Mouse (Mus musculus): ENCODE measurements around the gene Coro7. TPM values are rescaled to one million over a fixed set of nuclear protein-coding genes. Genes with fewer than 3 reads are reported as not detected.

Gene Coro7
- total RNA-seq, 2 experiments from 2014 or later: 78.6 to 96.5 TPM

- DNase-seq (ENCODE audit: extremely low spot score in 1 of 2, low spot score in 1 of 2): no peak
Measured at GRCm38 (mm10) chr16:4650161-4650560, 29.4 kb downstream of the Coro7 start.

DNA sequence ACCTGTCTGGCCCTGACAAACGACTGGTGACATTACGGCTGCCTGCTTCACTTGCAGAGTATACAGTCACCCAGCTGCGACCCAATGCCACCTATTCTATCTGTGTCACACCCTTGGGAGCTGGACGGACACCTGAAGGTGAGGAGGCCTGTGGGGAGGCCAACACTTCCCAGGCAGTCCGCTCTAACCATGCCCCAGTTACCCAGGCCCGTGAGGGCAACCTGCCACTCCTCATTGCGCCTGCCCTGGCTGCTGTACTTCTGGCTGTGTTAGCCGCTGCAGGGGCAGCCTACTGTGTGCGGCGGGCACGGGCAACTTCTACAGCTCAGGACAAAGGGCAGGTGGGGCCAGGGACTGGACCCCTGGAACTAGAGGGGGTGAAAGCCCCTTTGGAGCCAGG lies 29.9 kb downstream of the Coro7 start:
- DNase-seq (ENCODE audit: extremely low spot score in 1 of 2, low spot score in 1 of 2): no peak

- no peak for DNase-seq (ENCODE audit: extremely low spot score in 1 of 2, low spot score in 1 of 2)
Measured at GRCm38 (mm10) chr16:4649211-4649610, 30.4 kb downstream of the Coro7 start.

DNA sequence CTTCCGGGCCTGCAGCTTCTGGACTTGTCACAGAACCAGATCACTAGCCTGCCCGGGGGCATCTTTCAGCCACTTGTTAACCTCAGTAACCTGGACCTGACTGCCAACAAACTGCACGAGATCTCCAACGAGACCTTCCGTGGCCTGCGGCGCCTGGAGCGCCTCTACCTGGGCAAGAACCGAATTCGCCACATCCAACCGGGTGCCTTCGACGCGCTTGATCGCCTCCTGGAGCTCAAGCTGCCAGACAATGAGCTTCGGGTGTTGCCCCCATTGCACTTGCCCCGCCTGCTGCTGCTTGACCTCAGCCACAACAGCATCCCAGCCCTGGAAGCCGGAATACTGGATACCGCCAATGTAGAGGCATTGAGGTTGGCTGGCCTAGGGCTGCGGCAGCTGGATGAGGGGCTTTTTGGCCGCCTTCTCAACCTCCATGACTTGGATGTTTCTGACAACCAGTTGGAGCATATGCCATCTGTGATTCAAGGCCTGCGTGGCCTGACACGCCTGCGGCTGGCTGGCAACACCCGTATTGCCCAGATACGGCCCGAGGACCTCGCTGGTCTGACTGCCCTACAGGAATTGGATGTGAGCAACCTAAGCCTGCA lies 31.1 kb downstream of the Coro7 start:
- no peak for DNase-seq (ENCODE audit: extremely low spot score in 1 of 2, low spot score in 1 of 2)

DNA sequence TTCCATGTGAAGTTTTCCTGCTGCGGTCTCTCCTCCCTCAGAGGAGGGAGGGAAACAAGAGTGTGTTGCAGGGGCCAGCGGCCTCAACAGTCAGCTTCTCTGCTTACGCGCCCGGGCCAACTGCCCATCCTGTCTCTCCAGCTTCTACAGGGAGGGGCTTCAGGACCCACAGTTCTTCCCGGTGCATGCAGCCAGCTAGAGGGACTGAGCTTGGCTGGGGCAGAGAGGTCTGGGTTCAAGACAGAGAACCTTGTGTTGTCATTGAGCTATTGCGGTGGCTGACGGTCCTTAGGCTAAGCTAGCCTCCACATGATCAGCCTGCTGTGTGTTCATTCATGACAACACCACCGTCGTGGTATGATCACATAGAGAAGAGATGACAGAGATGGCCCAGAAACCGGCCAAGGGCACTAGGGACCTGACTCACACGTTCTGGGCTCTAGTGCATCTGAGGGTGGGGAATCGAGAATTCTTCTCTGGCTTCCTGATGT lies 31.9 kb downstream of the Coro7 start:
- no peak for DNase-seq (ENCODE audit: extremely low spot score in 1 of 2, low spot score in 1 of 2)

DNA sequence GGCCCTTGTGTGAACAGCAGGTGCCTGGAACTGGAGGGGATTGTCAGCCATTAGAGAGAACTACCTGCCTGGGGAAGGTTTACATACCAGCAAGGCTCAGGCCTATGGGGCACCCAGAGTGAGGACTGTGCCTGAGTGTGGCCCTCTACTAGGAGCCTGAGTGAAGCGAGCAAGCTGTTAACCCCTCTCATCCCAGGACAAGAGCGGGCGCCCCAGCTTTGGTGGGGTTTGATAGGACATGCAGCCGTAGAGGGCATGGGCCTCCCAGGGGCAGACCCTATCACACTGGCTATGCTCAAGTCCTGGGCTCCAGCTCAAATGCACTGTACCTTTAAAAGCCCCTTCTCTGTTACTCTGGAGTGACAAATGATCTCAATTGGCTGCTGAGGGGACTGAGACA lies 32.7 kb downstream of the Coro7 start:
- DNase-seq (ENCODE audit: extremely low spot score in 1 of 2, low spot score in 1 of 2): no peak

GRCm38 (mm10) chr16:4645867-4646266 lies 33.7 kb downstream of the Coro7 start:
- DNase-seq (ENCODE audit: extremely low spot score in 1 of 2, low spot score in 1 of 2): no peak

DNA sequence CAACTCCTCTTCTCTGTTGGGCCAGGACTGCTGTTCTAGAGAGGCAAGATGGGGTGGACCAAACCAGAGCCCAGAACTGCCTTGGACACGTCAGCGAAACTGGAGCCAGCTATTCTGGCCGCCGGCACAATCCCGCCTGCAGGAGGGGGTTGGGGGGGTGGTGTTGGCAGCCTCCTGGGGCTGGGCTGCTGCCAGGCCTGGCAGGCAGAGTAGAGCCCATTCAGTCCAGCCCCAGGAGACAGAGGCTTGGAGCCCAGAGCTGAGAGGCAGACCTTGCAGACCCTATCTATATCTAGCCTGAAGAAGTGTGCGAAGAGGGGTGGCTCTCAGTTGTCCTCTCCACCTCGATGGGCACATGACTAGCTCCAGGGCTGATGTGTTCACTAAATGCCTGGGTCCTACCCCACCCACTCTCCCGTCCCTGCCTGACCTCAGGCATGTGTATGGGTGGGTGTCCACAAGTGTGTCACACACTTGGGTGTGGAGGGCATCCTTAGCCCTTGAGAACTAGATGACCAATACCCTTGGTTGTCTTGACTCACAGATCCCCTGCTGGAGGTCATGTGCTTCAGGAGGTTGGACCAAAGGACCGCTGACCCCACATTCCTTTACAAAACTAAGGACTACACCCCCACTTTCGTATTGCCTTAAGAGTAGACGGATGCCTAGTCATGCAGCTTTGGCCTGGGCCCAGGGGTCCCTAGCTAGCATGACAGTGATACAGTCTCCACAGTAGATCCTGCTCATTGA lies 35.7 kb downstream of the Coro7 start:
- DNase-seq (ENCODE audit: extremely low spot score in 1 of 2, low spot score in 1 of 2): peak; percentile 60 to 64

DNA sequence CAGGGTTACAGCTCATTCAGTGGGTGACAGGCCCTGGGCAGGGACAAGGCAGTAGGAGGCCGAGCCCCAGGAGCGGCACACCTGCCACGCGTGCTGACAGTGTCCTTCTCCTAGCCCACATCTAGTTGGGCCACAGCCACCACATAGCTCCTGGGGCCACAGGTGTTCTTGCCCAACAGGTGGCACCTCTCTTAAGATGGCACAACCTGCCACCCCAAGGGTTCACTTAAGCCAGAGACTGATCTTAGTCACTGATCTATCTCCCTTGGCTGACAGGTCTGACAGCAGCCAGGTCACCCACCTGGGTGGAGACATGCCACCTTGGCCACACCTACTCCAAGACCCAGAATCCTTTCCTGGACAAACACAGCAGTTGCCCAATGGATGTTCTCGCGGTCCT lies 36.6 kb downstream of the Coro7 start:
- DNase-seq (ENCODE audit: extremely low spot score in 1 of 2, low spot score in 1 of 2): no peak

- no peak for DNase-seq (ENCODE audit: extremely low spot score in 1 of 2, low spot score in 1 of 2)
Measured at GRCm38 (mm10) chr16:4642190-4642589, 37.4 kb downstream of the Coro7 start.

GRCm38 (mm10) chr16:4641119-4641838 lies 38.3 kb downstream of the Coro7 start:
- DNase-seq (ENCODE audit: extremely low spot score in 1 of 2, low spot score in 1 of 2): no peak

GRCm38 (mm10) chr16:4640267-4641005 lies 39.1 kb downstream of the Coro7 start:
- no peak for DNase-seq (ENCODE audit: extremely low spot score in 1 of 2, low spot score in 1 of 2)

GRCm38 (mm10) chr16:4639831-4640237 lies 39.7 kb downstream of the Coro7 start, which contains the start of the genes Vasn and Dnaja3:
Vasn (plus strand) TSS chr16:4639941.
Dnaja3 (plus strand) TSS chr16:4639989.
- DNase-seq (ENCODE audit: extremely low spot score in 1 of 2, low spot score in 1 of 2): peak; percentile 38 to 48

- DNase-seq (ENCODE audit: extremely low spot score in 1 of 2, low spot score in 1 of 2): no peak
Measured at GRCm38 (mm10) chr16:4638891-4639390, 40.6 kb downstream of the Coro7 start.

GRCm38 (mm10) chr16:4635760-4636159 lies 43.8 kb downstream of the Coro7 start:
- no peak for DNase-seq (ENCODE audit: extremely low spot score in 1 of 2, low spot score in 1 of 2)

DNA sequence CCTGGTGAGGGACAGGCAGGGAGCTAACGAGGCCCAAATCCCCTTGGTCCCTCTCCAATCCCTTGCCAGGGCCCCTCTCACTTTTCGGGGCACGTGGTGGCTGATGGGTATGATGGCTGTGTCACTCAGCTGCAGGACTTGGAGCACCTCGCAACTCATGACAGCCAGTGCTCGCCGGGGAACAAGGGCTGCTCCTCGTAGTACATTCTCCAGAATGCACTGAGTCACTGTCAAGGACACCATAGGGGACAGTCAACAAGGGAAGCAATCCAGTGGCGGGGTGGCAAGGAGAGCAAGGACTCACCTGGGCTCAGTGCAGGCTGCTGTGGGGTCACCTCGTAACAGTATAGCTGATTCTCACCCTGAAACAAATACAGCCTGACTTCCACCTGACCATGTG lies 44.9 kb downstream of the Coro7 start:
- DNase-seq (ENCODE audit: extremely low spot score in 1 of 2, low spot score in 1 of 2): no peak

DNA sequence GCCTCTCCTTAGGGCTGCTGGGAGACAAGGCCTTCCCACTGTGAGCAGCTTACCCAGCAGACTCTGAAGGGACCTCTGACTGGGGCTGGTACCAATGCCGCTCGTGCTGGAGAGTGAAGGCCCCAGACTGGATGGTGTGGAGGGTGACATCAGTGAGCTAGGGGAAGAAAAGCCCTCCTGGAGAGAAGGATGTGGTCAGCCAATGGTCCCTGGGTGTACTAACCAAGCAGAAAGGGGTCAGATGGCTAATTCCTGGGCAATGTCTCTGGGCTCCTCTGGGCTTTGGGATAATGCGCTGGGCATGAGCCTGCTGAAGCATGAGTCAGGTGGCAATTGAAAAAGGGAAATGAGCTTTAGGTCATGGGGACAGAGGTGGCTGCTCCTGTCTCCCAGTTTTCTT lies 45.9 kb downstream of the Coro7 start:
- DNase-seq (ENCODE audit: extremely low spot score in 1 of 2, low spot score in 1 of 2): no peak

- DNase-seq (ENCODE audit: extremely low spot score in 1 of 2, low spot score in 1 of 2): no peak
Measured at GRCm38 (mm10) chr16:4632050-4632449, 47.5 kb downstream of the Coro7 start.

- DNase-seq (ENCODE audit: extremely low spot score in 1 of 2, low spot score in 1 of 2): peak; percentile 61 to 88
Measured at GRCm38 (mm10) chr16:4629950-4630349, 49.6 kb downstream of the Coro7 start.

GRCm38 (mm10) chr16:4628898-4629419 lies 50.6 kb downstream of the Coro7 start:
- DNase-seq (ENCODE audit: extremely low spot score in 1 of 2, low spot score in 1 of 2): no peak

Measured in layer of hippocampus, postnatal 25 days (tissue).